Mouse (Mus musculus) E14TG2a.4 (cell line): Measurements from ENCODE around the gene Pigh.

Source experiments
- CTCF ChIP-seq: conservative IDR thresholded peaks from 2 replicates; pipeline ENCODE4 v1.5.1; 2014; ENCODE audit warnings: low read length
- POU5F1 ChIP-seq: IDR thresholded peaks from 2 replicates; pipeline ENCODE4 v1.6.1; 2014; ENCODE audit warnings: low read length, borderline replicate concordance

DNA sequence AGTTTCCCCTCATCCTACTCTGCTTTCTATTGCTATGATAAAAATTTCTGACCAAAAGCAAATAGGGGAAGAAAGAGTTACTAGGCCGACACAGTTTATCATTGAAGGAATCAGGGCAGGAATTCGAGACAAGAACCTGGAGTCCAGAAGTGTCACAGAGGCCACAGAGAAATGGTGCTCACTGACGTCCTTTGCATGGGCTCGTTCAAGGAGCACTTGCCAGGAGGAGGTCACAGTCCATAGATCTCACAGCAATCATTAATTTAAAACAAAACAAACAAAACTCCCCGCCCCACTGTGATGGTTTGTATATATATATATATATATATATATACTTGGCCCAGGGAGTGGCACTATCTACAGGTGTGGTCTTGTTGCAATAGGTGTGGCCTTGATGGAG lies 15.9 kb upstream of the Pigh start:
- TF ChIP-seq CTCF (no peak), POU5F1 (no peak)
